Mouse (Mus musculus): ENCODE measurements at regions not wholly inside any gene's neighbourhood (a gene's known extent, or its start where the extent isn't known, plus 50 kb on each side); places are given as distances from the start of the nearest gene placed in this dataset.
A peak's percentile ranks its signal among the peaks of the same experiment; 100 is the strongest.
"Not testable (repeated sequence)": the region's sequence is repeated elsewhere in the genome, so short reads cannot be mapped to it uniquely, and the experiment has no call there.

- DNase-seq (ENCODE audit: low spot score in 2 of 2) = no peak
Observed at GRCm38 (mm10) chr4:64432097-64432496, 385.3 kb upstream of the Tnc start.

- no peak for DNase-seq (ENCODE audit: low spot score in 2 of 2)
Observed at GRCm38 (mm10) chr4:64437744-64438594, 391.2 kb upstream of the Tnc start.

DNA sequence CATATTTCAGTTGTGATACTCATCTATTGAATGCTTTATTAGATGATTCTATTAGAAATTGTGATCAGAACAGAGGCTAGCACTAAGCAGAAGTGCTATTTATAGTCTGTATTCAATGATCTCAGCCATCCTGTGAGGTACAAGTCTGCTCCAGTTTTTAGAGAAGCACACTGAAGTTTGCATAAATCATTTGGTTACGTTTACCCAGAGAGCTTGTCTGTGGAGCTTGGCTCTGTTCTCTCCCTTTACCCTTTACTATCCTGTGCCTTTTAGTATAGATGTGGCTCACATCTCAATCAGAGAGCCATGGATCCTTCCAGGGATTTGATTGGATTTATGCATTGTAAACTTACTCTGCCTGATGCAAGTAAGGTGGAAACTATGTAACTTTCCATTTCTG, 404.6 kb upstream of the Tnc start:
- DNase-seq (ENCODE audit: low spot score in 2 of 2) = no peak

DNA sequence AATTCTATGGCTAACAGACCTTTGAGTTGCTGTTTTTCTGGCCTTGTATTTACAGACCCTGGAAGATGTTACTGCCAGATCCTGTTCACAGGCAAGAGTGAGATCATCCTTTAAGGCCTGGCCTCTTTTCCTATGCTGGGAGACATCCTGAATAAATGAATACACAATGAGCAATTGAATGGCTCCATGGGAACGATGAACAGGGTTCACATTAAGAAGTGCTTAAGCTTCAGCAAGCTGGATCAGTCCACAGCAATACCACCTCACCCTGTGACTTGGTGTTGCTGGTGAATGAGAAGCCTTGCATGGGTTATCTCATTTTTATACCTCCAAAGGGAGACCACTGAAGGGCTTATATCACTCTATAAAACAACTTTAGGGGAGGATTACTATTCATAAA, 405.1 kb upstream of the Tnc start:
- DNase-seq (ENCODE audit: low spot score in 2 of 2) = no peak

- no peak for DNase-seq (ENCODE audit: low spot score in 2 of 2)
Observed at GRCm38 (mm10) chr4:64492260-64492962, 445.6 kb upstream of the Tnc start.

DNA sequence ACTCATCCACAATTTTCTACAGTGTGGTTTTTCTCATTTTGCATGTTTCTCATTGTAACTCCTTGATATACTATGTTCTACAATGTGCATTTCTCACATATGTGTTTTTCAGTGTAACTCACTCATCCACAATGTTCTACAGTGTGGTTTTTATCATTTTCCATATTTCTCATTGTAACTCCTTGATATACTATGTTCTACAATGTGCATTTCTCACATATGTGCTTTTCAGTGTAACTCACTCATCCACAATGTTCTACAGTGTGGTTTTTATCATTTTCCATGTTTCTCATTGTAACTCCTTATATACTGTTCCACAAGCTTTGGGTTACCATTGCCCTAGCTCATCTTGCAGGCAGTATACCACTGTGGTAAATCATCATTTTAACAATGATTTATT, 450.9 kb upstream of the Tnc start:
- not testable (repeated sequence) for DNase-seq (ENCODE audit: low spot score in 2 of 2)

DNA sequence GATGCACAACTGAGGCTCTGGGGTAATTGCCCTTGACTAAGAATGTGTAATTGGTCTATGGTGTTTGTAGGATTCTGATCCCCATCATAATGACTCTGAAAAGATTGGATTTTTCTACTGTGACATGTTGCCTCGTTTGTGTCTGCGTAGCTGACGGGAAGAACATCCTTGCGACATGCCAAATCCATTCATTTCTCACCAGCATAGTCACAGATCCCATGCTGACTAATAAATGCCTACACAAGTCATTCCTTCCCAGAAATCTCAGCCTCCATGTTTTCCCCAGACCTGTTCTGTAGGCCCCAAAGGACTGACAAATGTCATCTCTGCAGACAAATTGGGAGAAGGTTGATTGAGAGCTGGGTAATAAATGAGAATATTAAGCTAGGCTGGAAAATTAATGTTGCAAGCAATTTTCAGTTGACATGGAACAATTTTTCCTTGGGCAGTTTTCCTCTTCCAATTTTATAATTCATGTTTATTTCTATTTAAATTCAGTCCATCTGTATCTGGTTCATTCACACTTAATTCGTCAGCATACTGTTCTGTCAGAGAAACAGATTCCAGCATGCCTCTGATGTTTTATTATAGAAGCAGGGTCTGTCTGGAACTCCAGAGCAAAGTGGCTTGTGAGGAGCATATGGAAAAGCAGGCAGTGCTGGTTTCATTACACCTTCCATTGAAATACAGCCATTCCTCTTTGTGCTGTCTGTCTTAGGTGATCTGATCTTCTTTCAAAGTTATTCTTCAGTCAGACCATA, 454.0 kb upstream of the Tnc start:
- peak in 1 of 2 experiments; percentile 4 for DNase-seq (ENCODE audit: low spot score in 2 of 2)

DNA sequence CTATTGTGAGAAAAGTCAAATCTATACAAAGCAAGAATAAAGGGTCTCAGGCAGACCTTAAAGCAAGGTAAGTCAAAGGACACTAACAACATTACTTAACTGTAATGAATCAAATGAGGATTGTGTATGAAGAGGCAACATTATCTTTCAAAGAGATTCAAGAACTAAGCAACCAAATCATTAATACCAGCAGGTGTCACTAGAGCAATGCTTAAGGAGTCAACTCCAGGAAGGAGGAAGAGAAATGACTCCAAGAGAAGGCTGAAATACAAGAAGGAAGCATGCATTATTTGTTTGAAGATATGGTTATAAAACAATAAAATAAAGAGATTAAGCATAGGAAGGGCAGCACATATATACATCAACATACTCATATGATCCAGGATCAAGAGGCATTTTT, 475.1 kb upstream of the Tnc start:
- no peak for DNase-seq (ENCODE audit: low spot score in 2 of 2)

DNA sequence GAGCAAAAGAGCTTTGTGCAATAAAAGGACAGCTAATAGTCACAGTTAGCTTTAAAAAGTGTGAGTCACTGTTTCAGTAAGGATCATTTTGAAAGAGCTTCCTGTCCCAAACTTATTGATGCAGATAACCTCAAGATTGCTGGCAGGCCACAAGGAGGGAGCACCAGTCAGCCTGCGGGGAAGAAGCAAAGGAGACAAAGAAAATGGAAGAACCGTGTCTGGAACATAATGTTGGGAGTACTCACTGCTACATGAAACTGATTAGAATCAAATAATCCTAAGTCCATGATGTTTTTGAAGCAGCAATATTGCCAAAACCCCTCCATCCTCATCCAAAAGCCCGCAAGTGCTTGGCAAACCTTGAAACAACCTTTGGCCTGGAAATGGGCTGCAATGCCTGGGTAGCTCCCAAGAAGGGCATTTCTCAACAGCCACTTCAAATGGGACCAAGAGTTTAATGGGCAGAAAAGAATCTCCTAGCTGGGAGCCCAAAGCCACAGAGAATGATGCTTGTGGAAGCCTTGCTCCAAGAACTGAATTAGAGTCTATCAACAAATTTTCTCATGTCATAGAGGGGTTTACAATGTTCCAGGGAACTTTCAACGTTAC, 481.0 kb upstream of the Tnc start:
- DNase-seq (ENCODE audit: low spot score in 2 of 2) = no peak

GRCm38 (mm10) chr4:64530585-64530984, 483.8 kb upstream of the Tnc start:
- DNase-seq (ENCODE audit: low spot score in 2 of 2) = peak; percentile 8 to 27

- peak; percentile 27 to 55 for DNase-seq (ENCODE audit: low spot score in 2 of 2)
Observed at GRCm38 (mm10) chr4:64533019-64533418, 486.2 kb upstream of the Tnc start.

GRCm38 (mm10) chr4:64535554-64536253, 488.9 kb upstream of the Tnc start:
- DNase-seq (ENCODE audit: low spot score in 2 of 2) = no peak

DNA sequence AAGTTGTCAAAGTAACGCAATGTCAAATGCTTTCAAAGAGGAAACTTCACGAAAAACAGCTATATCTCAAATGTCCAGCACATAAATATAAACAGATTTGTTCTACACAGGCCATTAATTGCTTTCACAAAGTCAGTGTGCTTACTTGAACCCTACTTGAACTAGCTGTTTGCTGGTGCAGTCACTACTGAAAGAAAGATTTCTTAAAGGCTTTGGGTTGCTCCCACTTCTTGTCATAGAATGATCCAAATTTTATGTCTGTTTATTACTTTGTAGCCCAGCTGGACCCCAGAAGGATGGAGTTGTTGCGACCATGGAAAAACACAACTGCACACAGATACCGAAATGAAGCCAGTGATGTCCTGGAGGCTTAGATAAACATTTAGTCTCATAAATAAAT, 491.2 kb upstream of the Tnc start:
- DNase-seq (ENCODE audit: low spot score in 2 of 2) = no peak

GRCm38 (mm10) chr4:64544576-64545185, 497.9 kb upstream of the Tnc start:
- DNase-seq (ENCODE audit: low spot score in 2 of 2) = no peak

GRCm38 (mm10) chr4:64546386-64546785, 499.6 kb upstream of the Tnc start:
- DNase-seq (ENCODE audit: low spot score in 2 of 2) = no peak

DNA sequence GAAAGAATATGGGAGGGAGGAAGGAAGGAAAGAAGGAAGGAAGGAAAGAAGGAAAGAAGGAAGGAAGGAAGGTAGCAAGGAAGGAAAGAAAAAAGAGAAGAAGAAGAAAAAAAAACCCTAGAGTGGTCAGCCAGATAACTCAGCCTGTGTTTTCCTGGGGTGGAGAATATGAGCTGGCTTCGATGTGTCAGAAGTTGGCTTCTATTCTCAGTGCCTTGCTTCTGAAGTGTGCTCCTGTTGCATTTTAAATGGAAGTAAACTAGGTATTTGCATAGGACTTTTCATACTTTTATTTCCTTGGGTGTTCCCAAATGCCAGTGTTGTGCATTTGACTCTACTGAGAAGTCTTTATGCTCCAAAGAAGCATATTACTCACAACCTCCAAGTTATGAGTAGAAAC, 515.7 kb upstream of the Tnc start:
- DNase-seq (ENCODE audit: low spot score in 2 of 2) = no peak

DNA sequence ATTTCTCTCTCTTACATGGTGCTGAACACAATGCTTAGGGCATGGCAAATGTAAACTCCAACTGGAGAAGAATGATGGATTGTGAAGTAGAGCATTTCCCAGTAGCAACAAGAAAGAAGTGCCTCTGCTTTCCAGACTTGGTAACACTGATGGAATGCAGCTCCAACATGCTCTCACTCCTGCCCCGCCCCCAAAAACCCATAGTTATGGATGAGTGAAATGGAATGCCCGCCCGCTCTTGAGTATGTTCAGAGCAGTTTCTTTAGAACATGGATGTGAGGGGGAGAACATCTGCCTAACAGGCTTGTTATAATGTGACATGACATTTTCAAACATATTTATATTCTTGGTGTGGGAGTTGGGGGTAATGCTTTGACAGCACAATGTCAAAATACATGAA, 517.2 kb upstream of the Tnc start:
- no peak for DNase-seq (ENCODE audit: low spot score in 2 of 2)

DNA sequence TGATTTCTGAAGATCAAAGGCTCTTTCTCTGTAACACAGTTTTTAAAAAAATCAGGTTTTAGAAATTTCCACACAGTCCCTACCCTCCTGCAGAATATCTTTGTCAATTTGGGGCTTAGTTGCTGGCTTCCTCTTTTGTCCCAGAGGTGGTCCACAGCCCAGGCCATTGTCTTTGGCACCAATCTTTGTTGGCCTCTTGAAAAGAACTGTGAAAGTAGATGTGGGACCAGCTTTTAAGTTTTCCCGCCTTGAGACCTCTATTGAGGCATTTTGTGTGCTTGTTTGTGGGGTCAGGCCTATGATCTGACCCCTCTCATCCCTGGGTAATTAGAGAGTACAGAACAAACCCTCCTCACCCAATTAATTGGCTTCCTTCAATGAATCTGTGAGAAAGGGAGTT, 523.9 kb upstream of the Tnc start:
- no peak for DNase-seq (ENCODE audit: low spot score in 2 of 2)

GRCm38 (mm10) chr4:64575901-64576300, 529.1 kb upstream of the Tnc start:
- DNase-seq (ENCODE audit: low spot score in 2 of 2) = no peak

GRCm38 (mm10) chr4:64595014-64595599, 528.9 kb upstream of the Pappa start:
- no peak for DNase-seq (ENCODE audit: low spot score in 2 of 2)
